Mouse (Mus musculus) hindlimb bud, embryonic 11.5 days (tissue): Measurements from ENCODE around the gene Dusp10.

Experiments used
- DNase-seq: peaks from one replicate; pipeline ENCODE4 v3.0.0-alpha.2; 2012; ENCODE audit warnings: low read depth, low spot score; ENCODE audit errors: extremely low spot score

The Dusp10 gene

GRCm38 (mm10) chr1:184030070-184030802, 17.1 kb downstream of the Dusp10 start:
- DNase-seq = no peak

- DNase-seq = no peak
Observed at GRCm38 (mm10) chr1:184032682-184033389, 19.7 kb downstream of the Dusp10 start.

DNA sequence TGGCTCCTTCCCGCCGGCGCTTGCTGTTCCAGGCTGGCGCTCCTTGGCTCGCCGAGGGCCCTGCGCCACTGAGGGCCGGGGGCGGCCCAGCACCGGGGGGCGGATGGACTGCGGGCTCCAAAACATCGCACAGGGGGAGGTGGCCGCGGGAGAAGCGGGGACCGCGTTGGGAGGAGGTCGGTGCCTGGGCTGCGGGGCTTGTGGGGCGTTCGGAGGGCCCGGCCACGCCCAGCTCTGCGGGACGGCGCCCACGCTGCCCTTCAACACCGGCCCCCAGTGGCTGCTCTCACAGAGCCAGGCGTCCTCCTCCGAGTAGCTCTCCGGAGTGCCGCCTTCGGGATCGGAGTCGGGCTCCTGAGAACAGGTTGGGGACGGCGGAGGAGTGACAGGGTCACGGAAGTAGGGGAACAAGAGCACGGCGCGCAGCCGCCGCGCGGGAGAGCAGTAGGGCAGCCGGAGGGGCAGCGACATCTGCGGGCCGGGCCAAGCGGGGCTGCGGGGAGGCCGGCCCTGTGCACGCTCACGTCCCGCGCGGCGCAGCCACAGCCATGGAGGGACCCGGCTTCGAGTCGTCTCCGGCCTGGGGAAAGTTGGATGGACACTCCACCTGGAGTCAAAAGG, 20.4 kb downstream of the Dusp10 start:
- no peak for DNase-seq

DNA sequence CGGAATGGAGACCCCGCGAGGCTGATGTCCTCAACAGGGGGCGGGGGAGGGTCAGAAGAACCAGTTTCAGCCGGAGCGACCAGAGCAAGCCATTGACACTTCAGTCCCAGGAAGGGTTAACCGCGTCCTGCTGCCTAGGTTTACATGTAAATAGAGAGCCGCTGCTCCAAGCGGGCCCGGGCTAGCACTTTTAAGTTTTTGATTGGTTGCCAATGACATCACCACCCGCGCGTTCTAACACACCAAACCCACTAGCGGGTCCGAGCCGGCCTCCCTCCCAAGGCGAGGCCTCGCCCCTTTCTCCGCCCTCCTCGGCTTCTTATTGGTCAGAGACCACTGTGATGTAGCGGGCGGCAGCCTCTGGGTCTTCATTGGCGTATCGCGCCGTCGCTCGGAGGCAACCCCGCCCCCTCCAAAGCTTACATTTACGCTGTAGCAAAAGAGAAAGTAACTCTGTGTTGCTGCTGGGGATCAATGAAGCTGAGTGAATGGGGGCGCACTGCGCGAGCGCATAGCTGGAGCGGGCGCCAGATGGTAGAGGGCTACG, 21.0 kb downstream of the Dusp10 start, which contains the start of gene 1700056E22Rik:
Gene 1700056E22Rik, minus strand, starts transcription at position 291 of the 547 bp plus-strand sequence.
- DNase-seq = peak; percentile 89

GRCm38 (mm10) chr1:184034741-184035181, 21.7 kb downstream of the Dusp10 start:
- peak; percentile 42 for DNase-seq

DNA sequence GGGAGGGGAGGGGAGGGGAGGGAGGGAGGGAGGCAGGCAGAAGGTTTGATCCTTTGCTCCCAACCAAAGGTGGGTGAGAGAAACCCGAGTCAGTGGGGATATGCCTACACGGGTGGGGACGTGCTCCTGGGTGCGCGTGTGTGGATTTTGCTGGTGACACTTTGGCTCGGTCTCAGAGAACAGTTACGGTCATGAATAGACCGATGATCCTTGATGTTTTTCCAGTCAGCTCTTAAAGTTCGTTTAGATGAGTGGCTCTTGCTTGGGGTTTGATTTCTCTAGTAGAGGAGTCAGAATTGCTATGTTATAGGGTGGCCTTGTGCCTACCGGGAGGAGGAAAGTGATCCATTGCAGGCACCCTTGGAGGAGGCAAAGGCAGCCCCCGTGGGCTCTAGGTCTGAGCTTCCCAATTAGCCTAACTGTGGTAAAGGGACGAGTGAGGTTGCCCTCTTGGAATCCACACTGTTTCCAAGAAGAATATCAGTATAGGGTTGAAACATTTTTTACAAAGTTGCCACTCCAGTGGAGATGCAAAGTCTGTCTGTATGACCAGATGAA, 22.3 kb downstream of the Dusp10 start:
- DNase-seq = no peak

DNA sequence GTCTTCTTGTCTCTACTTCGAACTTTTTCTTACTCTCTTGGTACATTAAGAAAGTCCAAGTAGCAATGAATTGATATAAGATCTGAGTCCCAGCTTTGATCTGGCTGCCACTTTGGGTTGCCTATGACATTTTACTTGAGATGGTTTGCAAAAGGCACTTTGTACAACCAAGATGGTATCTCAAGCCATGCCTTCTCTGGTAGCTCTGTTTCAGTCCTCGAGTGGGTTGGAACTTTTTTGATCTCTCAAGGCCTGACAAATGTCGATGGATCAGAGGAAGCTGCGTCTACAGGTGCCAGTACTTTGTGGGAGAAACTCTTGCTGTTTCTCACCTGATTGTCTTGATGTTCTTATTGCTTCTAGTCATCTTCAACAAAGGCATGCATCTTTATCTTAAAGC, 24.7 kb downstream of the Dusp10 start:
- DNase-seq = no peak

GRCm38 (mm10) chr1:184039301-184039700, 26.2 kb downstream of the Dusp10 start:
- no peak for DNase-seq

DNA sequence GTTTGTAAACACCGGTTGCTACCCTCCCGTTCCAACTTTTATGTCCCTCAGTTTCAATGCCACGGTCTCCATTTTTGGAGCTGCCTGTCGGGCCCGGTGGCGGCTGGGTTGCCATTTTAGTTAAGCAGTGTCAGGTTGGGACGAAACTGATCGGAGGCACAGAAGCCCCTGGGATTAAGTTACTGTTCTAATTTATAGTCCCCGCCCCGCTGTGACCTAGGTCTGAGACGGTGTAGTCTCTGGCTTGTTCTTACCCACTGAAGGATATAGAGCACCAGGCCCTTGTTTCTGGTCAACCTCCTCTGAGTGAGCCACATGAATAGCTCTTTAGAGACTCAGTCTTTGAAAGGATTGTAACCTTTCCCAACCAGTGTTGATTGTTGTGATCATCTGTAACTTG, 27.1 kb downstream of the Dusp10 start:
- DNase-seq = no peak

DNA sequence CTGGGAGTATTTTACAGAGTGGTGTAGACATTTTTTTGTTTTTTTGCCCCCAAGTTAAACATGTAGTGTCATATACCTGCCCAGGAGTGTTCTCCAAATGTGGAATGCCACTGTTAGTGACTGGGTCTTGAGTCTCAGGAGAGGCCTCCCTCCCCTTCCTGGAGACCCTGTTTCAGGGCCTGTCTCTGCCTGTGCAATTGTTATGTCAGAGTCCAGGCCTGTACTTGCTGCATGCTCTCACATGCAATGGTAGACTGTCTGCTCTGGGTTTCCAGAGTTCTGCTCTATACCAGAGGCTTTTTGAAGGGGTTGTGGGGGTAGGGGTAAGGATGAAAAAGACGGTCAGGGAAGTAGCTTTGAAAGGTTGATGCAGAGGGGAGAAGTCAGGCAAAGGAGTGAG, 27.8 kb downstream of the Dusp10 start:
- no peak for DNase-seq

GRCm38 (mm10) chr1:184041778-184042573, 28.9 kb downstream of the Dusp10 start:
- no peak for DNase-seq

DNA sequence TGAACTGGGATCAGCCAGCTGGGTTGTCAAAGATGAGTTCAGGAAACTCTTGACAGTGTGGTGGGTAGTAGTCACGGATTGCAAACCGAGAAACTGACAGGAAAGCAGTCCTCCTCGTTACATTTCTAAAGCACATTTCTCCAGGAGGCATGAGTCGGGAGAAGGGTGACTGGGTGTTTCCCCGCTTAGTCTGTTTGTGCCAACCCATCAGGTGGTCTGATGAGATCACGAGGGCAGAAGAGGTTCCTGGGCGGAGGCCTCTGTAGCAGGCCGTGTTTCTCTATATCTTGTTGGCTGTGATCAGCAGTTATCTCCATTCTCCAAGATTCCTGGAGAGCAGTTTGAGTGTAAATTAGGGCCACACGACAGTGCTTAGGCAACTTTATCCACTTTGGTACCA, 29.6 kb downstream of the Dusp10 start:
- no peak for DNase-seq

GRCm38 (mm10) chr1:184043391-184043790, 30.3 kb downstream of the Dusp10 start:
- no peak for DNase-seq

GRCm38 (mm10) chr1:184046070-184046677, 33.1 kb downstream of the Dusp10 start:
- DNase-seq = peak; percentile 28

DNA sequence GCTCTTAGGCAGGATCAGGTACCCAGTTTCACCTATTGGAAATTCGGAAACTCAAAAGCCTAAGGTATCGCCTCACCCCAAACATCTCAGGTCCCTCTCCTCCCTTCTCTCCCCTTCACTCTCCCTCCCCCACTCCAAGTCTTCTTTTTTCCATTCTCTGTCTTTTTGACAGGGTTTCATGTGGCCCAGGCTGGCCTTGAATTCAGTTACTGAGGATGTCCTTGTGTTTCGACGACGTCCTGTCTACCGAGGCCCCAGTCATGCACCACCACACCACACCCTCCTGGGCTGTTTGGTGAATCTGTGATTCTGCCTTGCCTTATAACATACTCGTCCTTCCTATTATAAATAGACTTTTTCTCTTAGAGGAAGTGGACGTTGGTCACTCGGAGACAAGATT, 34.7 kb downstream of the Dusp10 start:
- no peak for DNase-seq

- no peak for DNase-seq
Observed at GRCm38 (mm10) chr1:184048675-184049418, 35.7 kb downstream of the Dusp10 start.

- no peak for DNase-seq
Observed at GRCm38 (mm10) chr1:184051286-184051685, 38.2 kb downstream of the Dusp10 start.

GRCm38 (mm10) chr1:184051824-184052223, 38.7 kb downstream of the Dusp10 start:
- no peak for DNase-seq

DNA sequence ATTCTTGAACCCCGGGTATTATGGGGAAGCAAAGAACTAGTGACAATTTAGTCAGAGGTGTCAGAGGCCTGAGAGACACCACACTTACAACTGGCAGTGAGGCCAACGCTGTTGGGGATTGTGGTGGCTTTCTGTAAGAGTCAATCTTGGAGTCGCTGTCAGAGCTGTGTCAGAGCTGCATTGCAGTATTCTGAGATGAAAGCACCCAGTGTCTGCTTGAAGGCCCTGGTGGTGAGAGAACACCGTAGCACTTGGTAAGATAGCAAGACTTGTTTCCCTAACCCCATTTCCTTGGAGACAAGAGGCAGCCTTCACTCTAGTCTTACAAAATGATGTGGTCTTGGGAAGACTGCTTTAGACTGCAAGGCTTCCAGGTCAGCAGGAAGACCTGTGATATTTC, 39.2 kb downstream of the Dusp10 start:
- no peak for DNase-seq
